Mouse (Mus musculus) heart, postnatal 0 days (tissue): Measurements from ENCODE around the gene Gak. TPM values are rescaled to one million over a fixed set of nuclear protein-coding genes. Genes with fewer than 3 reads are reported as not detected.
"Not testable (repeated sequence)": the region's sequence is repeated elsewhere in the genome, so short reads cannot be mapped to it uniquely, and the experiment has no call there.

ENCODE experiments used
- ATAC-seq: fragments of 200-750 bp; cut with Nextera tagmentation; 2 replicates; pipeline ENCODE4 v1.8.0; 2017; ENCODE audit warnings: low read depth, moderate number of reproducible peaks, moderate library complexity; ENCODE audit not compliant: insufficient read depth
- DNase-seq: peaks from one replicate; pipeline ENCODE4 v3.0.0-alpha.2; 2016; ENCODE audit warnings: low spot score
- H3K27ac ChIP-seq: fragments of 300-500 bp; sonication (generic); 2 replicates; pipeline ENCODE4 v1.5.1; 2014; ENCODE audit warnings: low read depth, mild to moderate bottlenecking
- H3K27me3 ChIP-seq: fragments of 300-500 bp; sonication (generic); 2 replicates; pipeline ENCODE4 v1.6.1; 2014; ENCODE audit warnings: low read length, mixed read lengths; ENCODE audit not compliant: control insufficient read depth, insufficient read depth
- H3K36me3 ChIP-seq: fragments of 300-500 bp; sonication (generic); replicated peaks from 2 replicates; pipeline ENCODE4 v1.6.1; 2014; ENCODE audit warnings: low read length, mixed read lengths; ENCODE audit not compliant: control insufficient read depth, insufficient read depth
- H3K4me1 ChIP-seq: fragments of 300-500 bp; sonication (generic); 2 replicates; pipeline ENCODE4 v1.6.1; 2014; ENCODE audit warnings: antibody characterized with exemption; ENCODE audit not compliant: control insufficient read depth, insufficient read depth
- H3K4me2 ChIP-seq: fragments of 300-500 bp; sonication (generic); 2 replicates; pipeline ENCODE4 v1.6.1; 2014; ENCODE audit warnings: low read depth, mild to moderate bottlenecking, low read length, moderate library complexity
- H3K4me3 ChIP-seq: fragments of 300-500 bp; sonication (generic); 2 replicates; pipeline ENCODE4 v1.5.1; 2014; ENCODE audit warnings: low read depth, low read length
- H3K9ac ChIP-seq: fragments of 300-500 bp; sonication (generic); replicated peaks from 2 replicates; pipeline ENCODE4 v1.6.1; 2014; ENCODE audit warnings: low read depth, low read length, mixed read lengths
- H3K9me3 ChIP-seq: fragments of 300-500 bp; sonication (generic); replicated peaks from 2 replicates; pipeline ENCODE4 v1.6.1; 2016; ENCODE audit warnings: low read length; ENCODE audit not compliant: control insufficient read depth
- CTCF ChIP-seq: IDR thresholded peaks from 2 replicates; pipeline ENCODE4 v1.5.1; 2016; ENCODE audit warnings: antibody characterized with exemption, control low read depth, low read depth
- EP300 ChIP-seq: IDR thresholded peaks from 2 replicates; pipeline ENCODE4 v1.6.1; 2016; ENCODE audit warnings: antibody characterized with exemption, low read depth
- WGBS: fragments of 180-500 bp; shearing (Covaris S2); extraction: QIAGEN DNeasy Blood & Tissue Kit; methylation state at CpG from one replicate; pipeline ENCODE4 v1.1.7; 2014; 5-methylcytosine and 5-hydroxymethylcytosine counted together
- polyA plus RNA-seq: library from polyadenylated mRNA; unstranded; fragments of >200 nt; fragmentation: Nextera tagmentation; extraction: Ambion mirVana; gene quantifications from 2 replicates; pipeline ENCODE4 v1.2.1, GENCODE M21; 2015
- total RNA-seq: library from RNA; depleted of rRNA; stranded (reverse); fragments of >200 nt; gene quantifications from 2 replicates; pipeline ENCODE4 v1.2.3, GENCODE M21; 2014; ENCODE audit warnings: low replicate concordance

Gene Gak
- total and polyA plus RNA-seq, 2 experiments from 2014 or later, result 15.0 to 29.4 TPM

DNA sequence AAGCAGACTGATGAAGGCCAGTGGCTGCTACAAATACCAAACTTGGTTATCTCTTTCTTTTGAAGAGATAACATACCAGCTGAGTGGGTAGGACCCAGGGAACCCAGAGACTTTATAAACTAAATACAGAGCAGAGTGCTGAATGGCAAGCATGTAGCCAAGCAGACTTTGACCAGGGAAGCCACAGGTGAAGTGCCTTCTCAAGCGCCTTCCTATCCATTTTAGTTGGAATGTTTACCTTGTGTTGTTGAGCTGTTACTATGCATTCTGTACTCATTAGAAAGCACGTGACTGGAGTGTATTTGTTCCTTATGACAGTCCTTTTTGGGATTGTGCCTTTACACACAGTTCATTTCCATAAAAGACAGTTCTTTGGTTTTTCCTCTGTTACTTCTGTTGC, 14.1 kb upstream of the Gak start:
- WGBS, result 39% methylated on average over 2 of the region's 2 CpGs
- peaks cover 50% of the 10 kb centered on the region for H3K36me3 ChIP-seq
- H3K4me3 ChIP-seq, result no peak overlapping the region
- no peak overlapping the region for H3K9ac ChIP-seq
- no peaks in the 10 kb centered on the region for H3K9me3 ChIP-seq
- no peaks in the 10 kb centered on the region for H3K4me1 ChIP-seq
- H3K27me3 ChIP-seq, result no peaks in the 10 kb centered on the region
- TF ChIP-seq CTCF (no peak), EP300 (no peak)
- no peak overlapping the region for H3K27ac ChIP-seq
- no peak for ATAC-seq
- DNase-seq, result no peak
- H3K4me2 ChIP-seq, result no peak overlapping the region

DNA sequence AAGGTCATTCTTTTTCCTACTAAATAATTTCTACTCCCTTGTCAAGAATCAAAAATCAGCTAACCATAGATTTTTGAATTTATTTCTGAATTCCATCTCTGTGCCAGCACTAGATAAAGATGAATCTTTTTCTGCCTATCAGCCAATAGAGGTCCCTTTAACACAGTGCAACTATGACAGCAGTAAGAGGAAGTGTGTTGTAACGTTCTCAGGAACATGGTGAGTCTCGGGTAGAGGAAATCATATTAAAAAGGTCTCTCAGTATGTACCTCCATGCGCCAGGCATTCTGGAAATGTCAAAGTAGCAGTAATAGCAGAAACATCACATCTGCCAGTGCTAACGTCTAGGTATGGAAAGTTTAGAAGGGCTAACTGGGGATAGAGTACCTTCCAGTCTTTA, 6.6 kb upstream of the Gak start:
- no peak for ATAC-seq
- 69% methylated on average over 4 of the region's 4 CpGs for WGBS
- Histone ChIP-seq H3K36me3 (peaks cover 13% of the 10 kb centered on the region), H3K4me1 (no peaks in the 10 kb centered on the region), H3K4me3 (no peak overlapping the region), H3K9ac (no peak overlapping the region), H3K9me3 (no peaks in the 10 kb centered on the region), H3K27ac (no peak overlapping the region), H3K27me3 (no peaks in the 10 kb centered on the region), H3K4me2 (no peak overlapping the region)
- TF ChIP-seq EP300, result no peak
- no peak for TF ChIP-seq CTCF
- DNase-seq, result no peak

DNA sequence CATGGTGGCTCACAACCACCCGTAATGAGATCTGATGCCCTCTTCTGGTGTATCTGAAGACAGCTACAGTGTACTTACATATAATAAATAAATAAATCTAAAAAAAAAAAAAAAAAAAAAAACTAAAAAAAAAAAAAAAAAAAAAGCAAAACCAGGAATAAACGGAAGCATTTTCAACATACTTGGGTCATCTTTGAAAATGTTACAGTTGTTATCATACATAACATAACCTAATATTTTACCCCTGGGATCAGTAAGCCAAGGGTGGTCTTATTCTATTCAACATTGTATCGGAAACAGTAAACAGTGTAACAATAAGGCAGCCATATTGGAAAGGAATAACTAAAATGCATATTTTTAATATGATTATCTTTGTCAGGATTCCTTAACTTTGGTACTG, 4.5 kb upstream of the Gak start:
- not testable (repeated sequence) for DNase-seq, ATAC-seq, H3K27ac ChIP-seq, H3K4me1 ChIP-seq, H3K9me3 ChIP-seq, H3K4me3 ChIP-seq, H3K36me3 ChIP-seq, H3K4me2 ChIP-seq, H3K9ac ChIP-seq, H3K27me3 ChIP-seq
- WGBS, result 79% methylated on average over 2 of the region's 3 CpGs

DNA sequence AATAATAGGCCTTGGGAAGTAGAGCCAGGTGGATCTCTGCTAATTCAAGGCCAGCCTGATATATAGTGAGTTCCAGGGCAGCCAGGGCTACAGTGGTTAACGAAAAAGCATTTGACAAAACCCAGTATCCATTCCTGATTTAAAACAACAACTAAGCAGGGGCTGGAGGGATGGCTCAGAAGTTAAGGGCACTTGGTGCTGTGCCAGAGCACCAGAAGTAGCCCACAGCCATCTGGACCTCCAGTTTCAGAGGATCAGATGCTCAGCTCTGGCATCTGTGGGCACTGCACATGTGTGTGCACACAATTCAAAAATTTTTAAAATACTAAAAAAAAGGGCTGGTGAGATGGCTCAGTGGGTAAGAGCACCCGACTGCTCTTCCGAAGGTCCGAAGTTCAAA, 4.1 kb upstream of the Gak start:
- Histone ChIP-seq H3K4me1 (peaks cover 1% of the 10 kb centered on the region; the same call in 1 of the 2 replicates), H3K4me2 (no peak overlapping the region), H3K27ac (no peak overlapping the region), H3K27me3 (no peaks in the 10 kb centered on the region), H3K36me3 (peaks cover 5% of the 10 kb centered on the region; the same call in 1 of the 2 replicates), H3K9ac (no peak overlapping the region), H3K9me3 (no peaks in the 10 kb centered on the region), H3K4me3 (no peak overlapping the region)
- DNase-seq (no peak), ATAC-seq (no peak)
- TF ChIP-seq EP300 (no peak), CTCF (no peak)
- 88% methylated on average over 4 of the region's 4 CpGs for WGBS

DNA sequence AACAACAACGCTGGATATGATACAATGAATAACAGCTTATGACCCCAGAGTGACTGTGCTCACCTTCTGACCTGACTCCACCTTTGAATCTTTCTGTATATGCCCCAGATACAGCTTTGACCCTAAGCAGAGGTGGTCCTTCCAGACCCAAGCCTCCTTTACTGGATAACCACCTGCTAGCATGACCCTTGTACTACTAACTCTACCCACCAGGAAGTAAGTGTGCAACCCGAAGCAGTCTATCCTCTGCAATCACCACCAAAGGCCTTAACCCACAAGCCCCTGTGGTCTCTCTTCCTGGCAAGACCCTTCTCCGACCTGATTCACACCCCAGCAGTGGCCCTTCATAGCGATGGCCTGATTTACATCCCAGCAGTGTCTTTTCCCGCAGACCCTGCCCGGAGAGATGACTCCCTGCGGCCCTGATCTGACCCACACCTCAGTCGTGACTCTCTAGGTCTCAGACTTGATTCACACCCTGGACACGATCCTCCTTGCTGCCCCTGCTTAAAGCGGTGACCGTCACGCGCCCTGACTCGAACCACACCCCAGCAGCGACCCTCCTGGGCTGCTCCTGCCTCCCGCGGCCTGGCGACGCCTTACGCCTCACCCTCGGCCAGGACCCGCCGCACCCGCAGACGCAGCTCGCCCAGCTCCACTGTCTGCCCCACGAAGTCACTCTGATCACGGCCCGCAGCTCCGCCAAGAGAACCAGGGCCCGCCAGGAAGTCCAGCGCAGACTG, 493 bp downstream of the Gak start:
- H3K36me3 ChIP-seq, result peaks cover 7% of the 10 kb centered on the region
- H3K4me1 ChIP-seq, result peaks cover 20% of the 10 kb centered on the region; the same call in 1 of the 2 replicates
- no peaks in the 10 kb centered on the region for H3K9me3 ChIP-seq
- H3K4me3 ChIP-seq, result peak overlapping the region; percentile 87
- ATAC-seq, result peak; percentile 75
- TF ChIP-seq EP300 (no peak), CTCF (no peak)
- H3K9ac ChIP-seq, result peak overlapping the region; percentile 91
- DNase-seq, result peak; percentile 32
- H3K4me2 ChIP-seq, result peak overlapping the region; percentile 94
- 1% methylated on average over 32 of the region's 32 CpGs for WGBS
- no peaks in the 10 kb centered on the region for H3K27me3 ChIP-seq
- peak overlapping the region; percentile 90 for H3K27ac ChIP-seq
